Mouse (Mus musculus) MEL (cell line): Measurements from ENCODE around the gene Ankrd54. TPM values are rescaled to one million over a fixed set of nuclear protein-coding genes. Genes with fewer than 3 reads are reported as not detected.
A peak's percentile ranks its signal among the peaks of the same experiment; 100 is the strongest.

Source experiments
- DNase-seq: peaks from one replicate; pipeline ENCODE4 v3.0.0; 2011; ENCODE audit warnings: low read depth, low spot score
- H3K27ac ChIP-seq: 2 replicates; pipeline ENCODE4 v1.5.1; 2012; ENCODE audit warnings: low read depth, mild to moderate bottlenecking, control low read depth, low read length, moderate library complexity; ENCODE audit not compliant: control insufficient read depth
- H3K27me3 ChIP-seq, 2 experiments: fragments of 150-350 bp in 1 of 2; sonication (generic) in 1 of 2; 2 replicates each; pipeline ENCODE4 v1.6.1; 2012; ENCODE audit warnings: low read length in 2 of 2, mild to moderate bottlenecking in 2 of 2, improper control_type of control experiment in 1 of 2, moderate library complexity in 1 of 2; ENCODE audit not compliant: insufficient read depth in 2 of 2, control insufficient read depth in 1 of 2
- H3K36me3 ChIP-seq, 2 experiments: 2 replicates each; pipeline ENCODE4 v1.6.1; 2012 to 2014; ENCODE audit warnings: low read length in 2 of 2, improper control_type of control experiment in 1 of 2, inconsistent platforms in 1 of 2, mild to moderate bottlenecking in 1 of 2; ENCODE audit not compliant: insufficient read depth in 2 of 2, control insufficient read depth in 1 of 2
- H3K4me1 ChIP-seq, 2 experiments: fragments of 150-350 bp in 1 of 2; sonication (generic) in 1 of 2; 2 replicates each; pipeline ENCODE4 v1.6.1; 2012; ENCODE audit warnings: low read length in 2 of 2, improper control_type of control experiment in 1 of 2, mild to moderate bottlenecking in 1 of 2; ENCODE audit not compliant: insufficient read depth in 2 of 2, control insufficient read depth in 1 of 2
- H3K4me3 ChIP-seq, 2 experiments: fragments of 150-350 bp in 1 of 2; sonication (generic) in 1 of 2; 2 replicates each; pipeline ENCODE4 v1.5.1; 2012; ENCODE audit warnings: low read depth in 2 of 2, low read length in 2 of 2, mild to moderate bottlenecking in 2 of 2, moderate library complexity in 2 of 2, control low read depth in 1 of 2, improper control_type of control experiment in 1 of 2; ENCODE audit not compliant: control insufficient read depth in 1 of 2, insufficient read depth in 1 of 2
- H3K79me2 ChIP-seq: 2 replicates; pipeline ENCODE4 v1.6.1; 2012; ENCODE audit warnings: mild to moderate bottlenecking, low read length, moderate library complexity; ENCODE audit not compliant: control insufficient read depth, poor library complexity, insufficient read depth
- H3K9ac ChIP-seq: 2 replicates; pipeline ENCODE4 v1.6.1; 2012; ENCODE audit warnings: low read depth, mild to moderate bottlenecking, control low read depth, low read length, moderate library complexity; ENCODE audit not compliant: control insufficient read depth, poor library complexity, severe bottlenecking
- H3K9me3 ChIP-seq: fragments of 150-350 bp; sonication (generic); replicated peaks from 2 replicates; pipeline ENCODE4 v1.6.1; 2012; ENCODE audit warnings: mild to moderate bottlenecking, low read length, improper control_type of control experiment, moderate library complexity; ENCODE audit not compliant: insufficient read depth
- BHLHE40 ChIP-seq: IDR thresholded peaks from 2 replicates; pipeline ENCODE4 v1.6.1; 2012; ENCODE audit warnings: low read depth, mild to moderate bottlenecking, inconsistent platforms, low read length, improper control_type of control experiment, borderline replicate concordance
- CHD2 ChIP-seq: IDR thresholded peaks from 2 replicates; pipeline ENCODE4 v1.6.1; 2011; ENCODE audit warnings: low read length, improper control_type of control experiment
- CTCF ChIP-seq, 3 experiments: IDR thresholded peaks in 2 of 3; conservative IDR thresholded peaks in 1 of 3; 2 replicates each; pipeline ENCODE4 v1.5.1; 2011 to 2012; ENCODE audit warnings: low read length in 3 of 3, low read depth in 2 of 3, mild to moderate bottlenecking in 2 of 3, improper control_type of control experiment in 1 of 3, inconsistent platforms in 1 of 3, mixed read lengths in 1 of 3, moderate library complexity in 1 of 3; ENCODE audit not compliant: control insufficient read depth in 1 of 3, insufficient read depth in 1 of 3, poor library complexity in 1 of 3, severe bottlenecking in 1 of 3
- E2F4 ChIP-seq: IDR thresholded peaks from 2 replicates; pipeline ENCODE4 v1.6.1; 2011; ENCODE audit warnings: low read depth, low read length, improper control_type of control experiment, borderline replicate concordance
- ELF1 ChIP-seq: IDR thresholded peaks from 2 replicates; pipeline ENCODE4 v1.6.1; 2014; ENCODE audit warnings: low read depth, mild to moderate bottlenecking, inconsistent platforms, low read length, improper control_type of control experiment, moderate library complexity
- EP300 ChIP-seq, 2 experiments: IDR thresholded peaks; 2 replicates each; pipeline ENCODE4 v1.6.1; 2011; ENCODE audit warnings: improper control_type of control experiment in 2 of 2, low read length in 2 of 2, low read depth in 1 of 2, mild to moderate bottlenecking in 1 of 2
- ETS1 ChIP-seq: IDR thresholded peaks from 2 replicates; pipeline ENCODE4 v1.6.1; 2012; ENCODE audit warnings: low read depth, mild to moderate bottlenecking, inconsistent platforms, low read length, improper control_type of control experiment, moderate library complexity
- GABPA ChIP-seq: IDR thresholded peaks from 2 replicates; pipeline ENCODE4 v1.6.1; 2012; ENCODE audit warnings: low read depth, mild to moderate bottlenecking, inconsistent platforms, low read length, improper control_type of control experiment, moderate library complexity
- GATA1 ChIP-seq: IDR thresholded peaks from 2 replicates; pipeline ENCODE4 v1.6.1; 2011; ENCODE audit warnings: low read depth, low read length, improper control_type of control experiment
- HCFC1 ChIP-seq: IDR thresholded peaks from 2 replicates; pipeline ENCODE4 v1.6.1; 2012; ENCODE audit warnings: low read depth, mild to moderate bottlenecking, inconsistent platforms, low read length, improper control_type of control experiment, moderate library complexity
- JUND ChIP-seq: IDR thresholded peaks from 2 replicates; pipeline ENCODE4 v1.6.1; 2011; ENCODE audit warnings: low read depth, mild to moderate bottlenecking, improper control_type of control experiment, low read length
- KAT2A ChIP-seq: conservative IDR thresholded peaks from 2 replicates; pipeline ENCODE4 v1.6.1; 2012; ENCODE audit warnings: low read depth, low read length, improper control_type of control experiment, inconsistent platforms
- MAFK ChIP-seq: IDR thresholded peaks from 2 replicates; pipeline ENCODE4 v1.6.1; 2011; ENCODE audit warnings: low read depth, mild to moderate bottlenecking, low read length, improper control_type of control experiment, borderline replicate concordance
- MAX ChIP-seq: IDR thresholded peaks from 2 replicates; pipeline ENCODE4 v1.6.1; 2011; ENCODE audit warnings: low read length, improper control_type of control experiment
- MEF2A ChIP-seq: IDR thresholded peaks from 2 replicates; pipeline ENCODE4 v1.6.1; 2014; ENCODE audit warnings: low read depth, mild to moderate bottlenecking, inconsistent platforms, low read length, improper control_type of control experiment; ENCODE audit not compliant: poor library complexity, insufficient replicate concordance, severe bottlenecking; ENCODE audit errors: extremely low read depth
- MXI1 ChIP-seq: IDR thresholded peaks from 2 replicates; pipeline ENCODE4 v1.6.1; 2011; ENCODE audit warnings: mild to moderate bottlenecking, low read depth, low read length, improper control_type of control experiment
- NELFE ChIP-seq: IDR thresholded peaks from 2 replicates; pipeline ENCODE4 v1.6.1; 2011; ENCODE audit warnings: low read depth, low read length, improper control_type of control experiment
- NRF1 ChIP-seq: IDR thresholded peaks from 2 replicates; pipeline ENCODE4 v1.6.1; 2014; ENCODE audit warnings: low read depth, mild to moderate bottlenecking, inconsistent platforms, low read length, improper control_type of control experiment, moderate library complexity; ENCODE audit not compliant: poor library complexity, insufficient read depth, severe bottlenecking
- POLR2AphosphoS2 ChIP-seq: IDR thresholded peaks from 2 replicates; pipeline ENCODE4 v1.6.1; 2011; ENCODE audit warnings: low read length, improper control_type of control experiment
- POLR2AphosphoS5 ChIP-seq: IDR thresholded peaks from 2 replicates; pipeline ENCODE4 v1.6.1; 2012; ENCODE audit warnings: low read depth, borderline replicate concordance, mild to moderate bottlenecking, inconsistent platforms, low read length, moderate library complexity, mixed read lengths
- RAD21 ChIP-seq: IDR thresholded peaks from 2 replicates; pipeline ENCODE4 v1.6.1; 2011; ENCODE audit warnings: mild to moderate bottlenecking, low read depth, low read length, improper control_type of control experiment
- RCOR1 ChIP-seq: IDR thresholded peaks from 2 replicates; pipeline ENCODE4 v1.6.1; 2012; ENCODE audit warnings: low read depth, mild to moderate bottlenecking, inconsistent platforms, low read length, improper control_type of control experiment
- SIN3A ChIP-seq: IDR thresholded peaks from 2 replicates; pipeline ENCODE4 v1.6.1; 2012; ENCODE audit warnings: low read length, improper control_type of control experiment, inconsistent platforms
- SMC3 ChIP-seq: IDR thresholded peaks from 2 replicates; pipeline ENCODE4 v1.6.1; 2011; ENCODE audit warnings: low read depth, low read length, improper control_type of control experiment
- TAL1 ChIP-seq: IDR thresholded peaks from 2 replicates; pipeline ENCODE4 v1.6.1; 2012; ENCODE audit warnings: mild to moderate bottlenecking, inconsistent platforms, low read length, moderate library complexity, mixed read lengths
- TBP ChIP-seq: IDR thresholded peaks from 2 replicates; pipeline ENCODE4 v1.8.0; 2011; ENCODE audit warnings: low read depth, low read length, improper control_type of control experiment
- TCF12 ChIP-seq: IDR thresholded peaks from 2 replicates; pipeline ENCODE4 v1.6.1; 2014; ENCODE audit warnings: low read depth, mild to moderate bottlenecking, inconsistent platforms, low read length, improper control_type of control experiment, moderate library complexity
- UBTF ChIP-seq: IDR thresholded peaks from 2 replicates; pipeline ENCODE4 v1.6.1; 2012; ENCODE audit warnings: low read depth, mild to moderate bottlenecking, inconsistent platforms, low read length, improper control_type of control experiment, moderate library complexity, borderline replicate concordance; ENCODE audit not compliant: insufficient read depth
- USF1 ChIP-seq: IDR thresholded peaks from 2 replicates; pipeline ENCODE4 v1.6.1; 2014; ENCODE audit warnings: low read depth, mild to moderate bottlenecking, inconsistent platforms, low read length, improper control_type of control experiment, moderate library complexity
- USF2 ChIP-seq, 2 experiments: IDR thresholded peaks; 2 replicates each; pipeline ENCODE4 v1.6.1; 2011 to 2012; ENCODE audit warnings: improper control_type of control experiment in 2 of 2, low read length in 2 of 2, borderline replicate concordance in 1 of 2, inconsistent platforms in 1 of 2, low read depth in 1 of 2, mild to moderate bottlenecking in 1 of 2; ENCODE audit not compliant: insufficient read depth in 1 of 2
- ZC3H11A ChIP-seq: IDR thresholded peaks from 2 replicates; pipeline ENCODE4 v1.6.1; 2012; ENCODE audit warnings: low read depth, mild to moderate bottlenecking, inconsistent platforms, low read length, improper control_type of control experiment
- ZKSCAN1 ChIP-seq: IDR thresholded peaks from 2 replicates; pipeline ENCODE4 v1.6.1; 2012; ENCODE audit warnings: low read depth, mild to moderate bottlenecking, inconsistent platforms, low read length, improper control_type of control experiment, moderate library complexity
- ZMIZ1 ChIP-seq: IDR thresholded peaks from 2 replicates; pipeline ENCODE4 v1.6.1; 2012; ENCODE audit warnings: low read depth, mild to moderate bottlenecking, inconsistent platforms, low read length, improper control_type of control experiment, moderate library complexity
- ZNF384 ChIP-seq: IDR thresholded peaks from 2 replicates; pipeline ENCODE4 v1.6.1; 2012; ENCODE audit warnings: low read depth, mild to moderate bottlenecking, inconsistent platforms, low read length, improper control_type of control experiment
- polyA plus RNA-seq, 2 experiments: library from polyadenylated mRNA; stranded (reverse) in 1 of 2; unstranded in 1 of 2; fragments of >175 nt in 1 of 2; fragments of >200 nt in 1 of 2; gene quantifications; 2 replicates each; pipeline versions ENCODE4 v1.2.1 to v1.2.4; 2012; ENCODE audit warnings: low replicate concordance in 2 of 2, low read depth in 1 of 2; ENCODE audit not compliant: insufficient read length in 2 of 2, insufficient read depth in 1 of 2, missing spikeins in 1 of 2
- total RNA-seq: library from RNA; depleted of rRNA; stranded (reverse); fragments of 300-350 nt; gene quantifications from 2 replicates; pipeline ENCODE4 v1.2.3, GENCODE M21; 2012

The Ankrd54 gene
- total and polyA plus RNA-seq, 3 experiments = 42.3 to 62.2 TPM; not detected in 1

GRCm38 (mm10) chr15:79030551-79031435 lies 31.9 kb downstream of the Ankrd54 start:
- DNase-seq = peak; percentile 97
- peak overlapping the region; percentile 71 for H3K9ac ChIP-seq
- no peaks in the 10 kb centered on the region for H3K9me3 ChIP-seq
- H3K4me3 ChIP-seq = peak overlapping the region; percentile 71 to 77
- H3K27me3 ChIP-seq = no peaks in the 10 kb centered on the region
- H3K36me3 ChIP-seq = peaks cover 0 to 6% of the 10 kb centered on the region in 2 experiments; a peak in 1 of 4 replicates
- H3K27ac ChIP-seq = no peak overlapping the region
- peaks cover 0 to 17% of the 10 kb centered on the region in 2 experiments; a peak in 2 of 4 replicates for H3K4me1 ChIP-seq
- peaks cover 7% of the 10 kb centered on the region; the same call in 1 of the 2 replicates for H3K79me2 ChIP-seq
- peak; percentile 8; the same call in 1 of the 2 replicates for TF ChIP-seq TCF12
- peak; percentile 62; the same call in 1 of the 2 replicates for TF ChIP-seq ETS1
- TF ChIP-seq E2F4 = peak; percentile 82; the same call in 1 of the 2 replicates
- no peak for TF ChIP-seq GABPA
- no peak for TF ChIP-seq EP300 (IDR thresholded peaks at IDR 0.05; ENCODE audit: low read depth in 1 of 2, low read length in 2 of 2)
- peak; percentile 11; the same call in 1 of the 2 replicates for TF ChIP-seq RCOR1
- TF ChIP-seq MEF2A = no peak
- no peak for TF ChIP-seq UBTF
- peak; percentile 73 for TF ChIP-seq NELFE
- TF ChIP-seq USF2 (IDR thresholded peaks at IDR 0.05; ENCODE audit: borderline replicate concordance in 1 of 2, insufficient read depth in 1 of 2, low read depth in 1 of 2, low read length in 2 of 2) = peak; percentile 87 to 95
- TF ChIP-seq MAFK = no peak
- TF ChIP-seq RAD21 = no peak
- TF ChIP-seq CTCF (IDR thresholded peaks at IDR 0.05 in 2 of 3, conservative IDR thresholded peaks at IDR 0.05 in 1 of 3; ENCODE audit: control insufficient read depth in 1 of 3, insufficient read depth in 1 of 3, low read depth in 2 of 3, low read length in 3 of 3, poor library complexity in 1 of 3, severe bottlenecking in 1 of 3) = no peak
- no peak for TF ChIP-seq KAT2A
- no peak for TF ChIP-seq GATA1
- no peak for TF ChIP-seq ZC3H11A
- 0 out of 2 replicates have a peak, but pooled peaks have one; percentile 26 for TF ChIP-seq POLR2AphosphoS2
- TF ChIP-seq USF1 = peak; percentile 100
- TF ChIP-seq HCFC1 = peak; percentile 52; the same call in 1 of the 2 replicates
- TF ChIP-seq POLR2AphosphoS5 = no peak
- no peak for TF ChIP-seq CHD2
- 0 out of 2 replicates have a peak, but pooled peaks have one; percentile 43 for TF ChIP-seq ZMIZ1
- TF ChIP-seq JUND = no peak
- TF ChIP-seq NRF1 = no peak
- no peak for TF ChIP-seq TAL1
- 0 out of 2 replicates have a peak, but pooled peaks have one; percentile 18 for TF ChIP-seq ELF1
- peak; percentile 50 for TF ChIP-seq TBP
- TF ChIP-seq SMC3 = no peak
- peak; percentile 87 for TF ChIP-seq BHLHE40
- no peak for TF ChIP-seq ZNF384
- peak; percentile 86 for TF ChIP-seq SIN3A
- peak; percentile 97 for TF ChIP-seq MAX
- TF ChIP-seq MXI1 = peak; percentile 91
- no peak for TF ChIP-seq ZKSCAN1
